Mouse (Mus musculus) neural tube, embryonic 15.5 days (tissue): Measurements from ENCODE around the gene Mag. TPM values are rescaled to one million over a fixed set of nuclear protein-coding genes. Genes with fewer than 3 reads are reported as not detected.

Experiments
- ATAC-seq: fragments of 200-750 bp; cut with Nextera tagmentation; 2 replicates; pipeline ENCODE4 v1.8.0; 2017; ENCODE audit warnings: mild to moderate bottlenecking, moderate TSS enrichment, moderate library complexity; ENCODE audit not compliant: low FRiP score
- H3K27ac ChIP-seq: fragments of 300-500 bp; sonication (generic); replicated peaks from 2 replicates; pipeline ENCODE4 v1.5.1; 2015; ENCODE audit warnings: mild to moderate bottlenecking, inconsistent platforms
- H3K27me3 ChIP-seq: fragments of 300-500 bp; sonication (generic); replicated peaks from 2 replicates; pipeline ENCODE4 v1.6.1; 2015; ENCODE audit warnings: inconsistent platforms
- H3K36me3 ChIP-seq: fragments of 300-500 bp; sonication (generic); 2 replicates; pipeline ENCODE4 v1.6.1; 2015; ENCODE audit warnings: inconsistent platforms
- H3K4me1 ChIP-seq: fragments of 300-500 bp; sonication (generic); 2 replicates; pipeline ENCODE4 v1.6.1; 2015; ENCODE audit warnings: inconsistent platforms
- H3K4me2 ChIP-seq: fragments of 300-500 bp; sonication (generic); 2 replicates; pipeline ENCODE4 v1.6.1; 2015; ENCODE audit warnings: inconsistent platforms, mild to moderate bottlenecking, moderate library complexity
- H3K4me3 ChIP-seq: fragments of 300-500 bp; sonication (generic); replicated peaks from 2 replicates; pipeline ENCODE4 v1.5.1; 2015; ENCODE audit warnings: mild to moderate bottlenecking, inconsistent platforms
- H3K9ac ChIP-seq: fragments of 300-500 bp; sonication (generic); replicated peaks from 2 replicates; pipeline ENCODE4 v1.6.1; 2015; ENCODE audit warnings: mild to moderate bottlenecking, inconsistent platforms
- H3K9me3 ChIP-seq: fragments of 300-500 bp; sonication (generic); replicated peaks from 2 replicates; pipeline ENCODE4 v1.6.1; 2016; ENCODE audit warnings: inconsistent platforms
- WGBS: fragments of 180-500 bp; shearing (Covaris S2); methylation state at CpG from one replicate; pipeline ENCODE4 v1.1.7; 2015; ENCODE audit warnings: mixed read lengths; 5-methylcytosine and 5-hydroxymethylcytosine counted together
- polyA plus RNA-seq: library from polyadenylated mRNA; unstranded; fragments of >200 nt; fragmentation: Nextera tagmentation; extraction: Ambion mirVana; gene quantifications from 2 replicates; pipeline ENCODE4 v1.2.1, GENCODE M21; 2015

The Mag gene
- polyA plus RNA-seq: 4.7 and 4.8 TPM in 2 replicates

- H3K36me3 ChIP-seq: no peaks in the 10 kb centered on the region
- 67% methylated on average over 8 of the region's 8 CpGs for WGBS
- H3K9ac ChIP-seq: no peak within 1 kb of the TSS
- no peak for ATAC-seq
- no peak within 1 kb of the TSS for H3K27ac ChIP-seq
- H3K4me2 ChIP-seq: no peak within 1 kb of the TSS
- no peaks in the 10 kb centered on the region for H3K9me3 ChIP-seq
- no peaks in the 10 kb centered on the region for H3K4me1 ChIP-seq
- H3K27me3 ChIP-seq: no peaks in the 10 kb centered on the region
- H3K4me3 ChIP-seq: no peak within 1 kb of the TSS
Observed at GRCm38 (mm10) chr7:30914732-30915131, at the start of gene Mag. Gene Mag (minus strand): TSS chr7:30914873.

GRCm38 (mm10) chr7:30964366-30964765 is 49.7 kb upstream of the Mag start:
- H3K27me3 ChIP-seq: no peaks in the 10 kb centered on the region
- H3K9ac ChIP-seq: no peak overlapping the region
- WGBS: 89% methylated on average over 7 of the region's 7 CpGs
- H3K4me3 ChIP-seq: no peak overlapping the region
- H3K9me3 ChIP-seq: no peaks in the 10 kb centered on the region
- no peak overlapping the region for H3K27ac ChIP-seq
- no peak for ATAC-seq
- no peak overlapping the region for H3K4me2 ChIP-seq
- H3K36me3 ChIP-seq: no peaks in the 10 kb centered on the region
- 0 out of 2 replicates have a peak, but pooled peaks cover 4% of the 10 kb centered on the region for H3K4me1 ChIP-seq

DNA sequence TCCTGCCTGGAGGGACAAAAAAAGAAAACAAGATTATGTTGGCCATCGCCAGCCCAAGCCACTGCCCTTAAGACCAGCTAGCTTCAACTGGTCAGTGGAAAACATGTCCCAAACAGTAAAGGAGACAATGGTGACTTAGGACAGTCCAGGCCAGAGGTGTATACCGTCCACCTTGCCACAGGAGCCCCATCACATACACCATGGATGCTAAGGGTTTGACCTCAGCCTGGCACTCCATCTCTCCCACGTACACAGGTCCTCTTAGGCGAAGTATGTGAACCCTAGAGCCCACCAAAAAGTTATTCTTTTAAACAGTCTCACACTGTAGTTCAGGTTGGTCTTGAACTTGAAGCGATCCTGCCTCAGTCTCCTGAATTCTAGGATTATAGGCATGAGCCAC is 48.2 kb upstream of the Mag start:
- Histone ChIP-seq H3K4me2 (no peak overlapping the region), H3K36me3 (0 out of 2 replicates have a peak, but pooled peaks cover 3% of the 10 kb centered on the region), H3K4me3 (no peak overlapping the region), H3K27ac (no peak overlapping the region), H3K27me3 (no peaks in the 10 kb centered on the region), H3K4me1 (peaks cover 17% of the 10 kb centered on the region), H3K9ac (no peak overlapping the region), H3K9me3 (no peaks in the 10 kb centered on the region)
- WGBS: 94% methylated on average over 5 of the region's 5 CpGs
- no peak for ATAC-seq

- Histone ChIP-seq H3K4me1 (peaks cover 28% of the 10 kb centered on the region), H3K9me3 (no peaks in the 10 kb centered on the region), H3K9ac (no peak overlapping the region), H3K27ac (no peak overlapping the region), H3K4me2 (no peak overlapping the region), H3K36me3 (peaks cover 3% of the 10 kb centered on the region; the same call in 1 of the 2 replicates), H3K27me3 (no peaks in the 10 kb centered on the region), H3K4me3 (no peak overlapping the region)
- no peak for ATAC-seq
- WGBS: 87% methylated on average over 6 of the region's 6 CpGs
Observed at GRCm38 (mm10) chr7:30959786-30960349, 45.2 kb upstream of the Mag start.

GRCm38 (mm10) chr7:30958866-30959487 is 44.3 kb upstream of the Mag start:
- no peaks in the 10 kb centered on the region for H3K9me3 ChIP-seq
- H3K4me1 ChIP-seq: peaks cover 36% of the 10 kb centered on the region
- H3K4me2 ChIP-seq: no peak overlapping the region
- no peak overlapping the region for H3K27ac ChIP-seq
- H3K27me3 ChIP-seq: no peaks in the 10 kb centered on the region
- H3K4me3 ChIP-seq: no peak overlapping the region
- ATAC-seq: no peak
- WGBS: 99% methylated on average over 9 of the region's 9 CpGs
- 0 out of 2 replicates have a peak overlapping the region, but pooled peaks have one; percentile 15 for H3K9ac ChIP-seq
- peaks cover 11% of the 10 kb centered on the region for H3K36me3 ChIP-seq

DNA sequence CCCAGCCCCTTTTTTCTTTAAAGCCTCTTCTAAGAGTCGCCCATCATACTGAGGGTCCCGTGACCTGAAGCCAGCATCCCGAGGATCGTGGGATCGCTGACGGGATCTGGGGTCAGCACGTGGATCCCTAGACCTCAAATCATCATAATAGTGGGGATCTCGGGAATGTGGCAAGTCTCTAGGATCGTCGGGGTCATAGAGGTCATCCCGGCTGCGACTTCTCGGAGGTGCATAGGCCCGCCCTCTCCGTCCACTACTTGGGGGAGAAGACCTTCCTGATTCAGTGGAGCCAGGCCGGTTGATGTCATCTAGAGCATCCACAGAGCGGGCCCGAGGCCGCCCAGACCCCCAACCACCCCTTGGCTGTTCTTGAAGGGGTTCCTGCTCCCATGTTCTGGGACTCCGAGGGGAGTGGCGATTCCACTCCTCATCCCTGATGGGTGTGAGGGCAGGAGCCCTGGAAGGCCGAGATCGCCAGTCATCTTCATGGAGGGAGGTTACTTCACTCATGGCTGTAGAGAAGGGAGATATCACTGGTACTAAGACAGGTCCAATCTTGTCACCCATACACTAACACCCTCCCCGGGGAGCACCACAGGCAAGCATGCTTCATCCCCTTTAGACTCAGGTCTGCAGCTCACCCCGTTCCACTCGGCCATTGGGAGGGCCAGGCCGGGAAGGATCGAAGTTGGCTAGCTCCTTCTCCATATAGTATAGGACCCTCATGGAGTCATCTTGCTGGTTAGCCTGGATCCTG is 43.6 kb upstream of the Mag start:
- Histone ChIP-seq H3K4me2 (peak overlapping the region; percentile 94), H3K9me3 (no peaks in the 10 kb centered on the region), H3K4me1 (peaks cover 36% of the 10 kb centered on the region), H3K36me3 (peaks cover 18% of the 10 kb centered on the region), H3K4me3 (peak overlapping the region; percentile 64), H3K27ac (peak overlapping the region; percentile 99), H3K27me3 (no peaks in the 10 kb centered on the region), H3K9ac (peak overlapping the region; percentile 93)
- no peak for ATAC-seq
- 65% methylated on average over 28 of the region's 28 CpGs for WGBS

GRCm38 (mm10) chr7:30957367-30957783 is 42.7 kb upstream of the Mag start:
- Histone ChIP-seq H3K27me3 (no peaks in the 10 kb centered on the region), H3K9me3 (no peaks in the 10 kb centered on the region), H3K4me1 (peaks cover 43% of the 10 kb centered on the region), H3K4me2 (peak overlapping the region; percentile 94), H3K27ac (peak overlapping the region; percentile 99), H3K4me3 (peak overlapping the region; percentile 64), H3K36me3 (peaks cover 27% of the 10 kb centered on the region), H3K9ac (peak overlapping the region; percentile 93)
- under 1% methylated on average over 43 of the region's 43 CpGs for WGBS
- ATAC-seq: peak; percentile 53

GRCm38 (mm10) chr7:30956756-30957366 is 42.2 kb upstream of the Mag start, which contains the start of gene Usf2:
Gene Usf2 (minus strand): TSS chr7:30956803.
- H3K9me3 ChIP-seq: no peaks in the 10 kb centered on the region
- whole genome bisulfite sequencing: 0% methylated on average over 40 of the region's 82 CpGs
- peak within 1 kb of the TSS; percentile 64 for H3K4me3 ChIP-seq
- peak within 1 kb of the TSS; percentile 99 for H3K27ac ChIP-seq
- H3K4me1 ChIP-seq: peaks cover 47% of the 10 kb centered on the region
- peak within 1 kb of the TSS; percentile 94 for H3K4me2 ChIP-seq
- no peaks in the 10 kb centered on the region for H3K27me3 ChIP-seq
- peaks cover 32% of the 10 kb centered on the region for H3K36me3 ChIP-seq
- ATAC-seq: peak; percentile 79
- H3K9ac ChIP-seq: peak within 1 kb of the TSS; percentile 93

DNA sequence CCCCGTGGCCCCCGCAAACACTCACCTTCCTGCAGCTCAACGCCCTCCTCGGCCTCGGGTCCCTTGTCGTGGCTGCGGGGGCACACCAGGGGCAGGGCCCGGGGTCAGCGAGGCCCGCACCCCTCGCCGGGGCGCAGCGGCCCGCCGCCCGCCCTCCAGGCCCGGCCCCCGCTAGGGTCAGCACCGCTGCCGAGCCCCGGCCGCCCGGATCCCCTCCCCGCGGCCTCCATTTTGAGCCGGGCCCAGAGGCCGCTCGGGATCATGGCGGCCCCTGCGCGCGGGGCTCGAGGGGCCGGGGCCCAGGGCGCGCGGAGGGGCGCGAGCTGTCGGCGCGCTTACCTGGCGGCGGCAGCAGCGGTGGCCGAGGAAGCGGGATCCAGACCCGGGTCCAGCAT is 41.7 kb upstream of the Mag start:
- peak overlapping the region; percentile 93 for H3K9ac ChIP-seq
- ATAC-seq: peak; percentile 51
- H3K27ac ChIP-seq: peak overlapping the region; percentile 99
- no peaks in the 10 kb centered on the region for H3K27me3 ChIP-seq
- peak overlapping the region; percentile 64 for H3K4me3 ChIP-seq
- H3K4me2 ChIP-seq: peak overlapping the region; percentile 94
- WGBS: 0% methylated on average over 20 of the region's 49 CpGs
- peaks cover 37% of the 10 kb centered on the region for H3K36me3 ChIP-seq
- no peaks in the 10 kb centered on the region for H3K9me3 ChIP-seq
- peaks cover 47% of the 10 kb centered on the region for H3K4me1 ChIP-seq

DNA sequence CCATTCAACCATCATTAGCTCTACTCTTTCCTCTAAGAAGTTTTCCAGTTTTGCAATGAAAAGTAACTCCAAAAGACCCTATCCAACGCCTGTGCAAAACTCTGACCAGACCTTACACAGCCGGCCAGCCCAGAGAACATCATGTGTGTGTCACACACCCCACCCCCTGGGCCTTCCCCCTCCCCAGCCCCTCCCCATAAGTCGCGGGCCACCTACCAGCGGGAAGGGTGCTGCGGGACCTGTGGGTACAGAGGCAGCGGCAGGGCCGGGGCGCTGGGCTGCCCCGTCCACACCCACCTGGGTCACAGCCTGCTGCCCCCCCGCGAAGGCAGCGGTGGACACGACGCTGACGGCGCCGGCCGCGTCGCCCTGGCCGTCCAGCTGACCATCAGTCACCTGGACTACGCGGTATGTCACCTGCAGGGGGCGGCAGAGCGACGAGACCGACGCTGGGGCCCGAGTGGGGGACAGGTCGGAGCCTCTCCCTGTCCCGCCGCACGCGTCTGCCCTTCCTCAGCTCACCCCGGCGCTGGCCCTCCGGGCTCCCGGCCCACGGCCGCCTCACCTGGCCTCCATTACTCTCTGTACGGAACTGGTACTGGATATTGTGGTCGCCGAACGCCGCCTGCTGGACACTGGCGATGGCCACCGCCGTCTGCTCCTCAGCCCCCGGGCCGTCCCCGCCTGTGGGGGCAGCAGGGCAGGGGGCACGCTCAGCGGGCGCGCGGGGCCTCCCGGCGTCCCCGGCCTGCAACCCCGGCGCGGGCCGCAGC is 41.1 kb upstream of the Mag start:
- Histone ChIP-seq H3K4me1 (peaks cover 47% of the 10 kb centered on the region), H3K9me3 (no peaks in the 10 kb centered on the region), H3K4me3 (peak overlapping the region; percentile 64), H3K36me3 (peaks cover 39% of the 10 kb centered on the region), H3K27ac (peak overlapping the region; percentile 99), H3K9ac (peak overlapping the region; percentile 93), H3K4me2 (peak overlapping the region; percentile 94), H3K27me3 (no peaks in the 10 kb centered on the region)
- WGBS: under 1% methylated on average over 59 of the region's 64 CpGs
- ATAC-seq: peak; percentile 77
